Mouse (Mus musculus): ENCODE measurements around the gene Tfpi.

GRCm38 (mm10) chr2:84384911-84385693 is 91.5 kb downstream of the Tfpi start:
- no peak for TF ChIP-seq CTCF (IDR thresholded peaks at IDR 0.05; ENCODE audit: extremely low read depth, insufficient read depth, insufficient read length, insufficient replicate concordance)
- TF ChIP-seq POLR2A (IDR thresholded peaks at IDR 0.05; ENCODE audit: low read depth, low read length): no peak
